Mouse (Mus musculus) E14TG2a.4 (cell line): Measurements from ENCODE around the gene Shisa8.

ENCODE experiments used
- CTCF ChIP-seq: conservative IDR thresholded peaks from 2 replicates; pipeline ENCODE4 v1.5.1; 2014; ENCODE audit warnings: low read length
- NANOG ChIP-seq: IDR thresholded peaks from 2 replicates; pipeline ENCODE4 v1.6.1; 2014; ENCODE audit warnings: borderline replicate concordance, low read length, mixed read lengths

GRCm38 (mm10) chr15:82217980-82218379 is 5.4 kb upstream of the Shisa8 start:
- TF ChIP-seq CTCF, result no peak
- no peak for TF ChIP-seq NANOG
